Comparison of ENCODE assay signal across 21 mouse cellular contexts in the genomic region with DNA sequence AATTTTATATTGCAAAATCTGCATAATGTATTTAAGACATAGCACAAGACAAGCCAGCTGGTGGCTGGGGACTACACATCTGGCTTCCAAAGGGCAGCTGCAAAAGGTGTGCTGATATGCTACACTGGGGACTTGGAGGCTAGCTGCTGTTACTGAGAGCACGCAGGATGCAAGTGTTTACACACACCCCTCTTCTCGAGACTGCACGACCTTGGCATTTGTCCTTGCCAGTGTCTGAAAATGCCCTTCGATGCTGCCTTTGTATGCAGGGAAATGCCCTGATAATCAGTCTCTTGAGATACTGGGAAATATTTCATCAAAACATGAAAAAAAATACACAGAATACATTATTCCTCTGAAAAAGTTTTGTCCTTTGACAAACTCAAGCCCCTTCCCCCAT.
DNase-seq lines count a peak whose midpoint lies in the region; ATAC-seq lines count a peak whose summit lies in the region.
"Had no signal": no experiment of that assay in that cellular context is flagged by ENCODE, and none has a peak within 500 bp of the region (broad histone marks: within the 10 kb centered on the region; RNA-seq: fewer than 3 reads in every experiment).

No protein-coding gene starts in this region.

- peak; percentile 17 for DNase-seq in adrenal gland, postnatal 10 days
- no peak for DNase-seq in adrenal gland, adult 8-10 months
- peak; percentile 74 for DNase-seq in ovary, adult 18-20 months (ENCODE audit: low spot score)
- no peak for DNase-seq in ovary, postnatal 14 days (ENCODE audit: low spot score)
- DNase-seq in adrenal gland, postnatal 25 days, result peak; percentile 19
- DNase-seq: cerebellum, adult 11 months; cerebellum, adult 2 months; cerebellum, adult 9-11 months; cerebellum, postnatal 25 days; gastrocnemius, postnatal 10 days; gastrocnemius, postnatal 36 days; heart, adult 18-20 months; heart, postnatal 14 days; heart, postnatal 4 days; kidney, adult 18-20 months had no signal

- no peak for ATAC-seq in granulocyte monocyte progenitor cell, adult 5-6 weeks (replicated peaks; ENCODE audit: poor library complexity, severe bottlenecking)
- ATAC-seq: CD4-positive, CD25-positive, alpha-beta regulatory T cell, adult 4 months; forebrain, embryonic 15.5 days; hindbrain, postnatal 0 days; inflammation-experienced regulatory T-cells, adult 6 months; intestine, embryonic 16.5 days had no signal

Comparison
In these comparisons a context has a peak if more than half of its experiments do, and no peak if none do; other contexts are left out.
1. DNase-seq: peak in adrenal gland, postnatal 10 days (single experiment), ovary, adult 18-20 months (single experiment) and adrenal gland, postnatal 25 days (single experiment); none in adrenal gland, adult 8-10 months (single experiment) and ovary, postnatal 14 days (single experiment).